Mouse (Mus musculus): Measurements from ENCODE around the gene Ulk2. TPM values are rescaled to one million over a fixed set of nuclear protein-coding genes. Genes with fewer than 3 reads are reported as not detected.

Ulk2 gene
- 10 to 100 TPM; 70.9 to 84.4 TPM for total RNA-seq (2021)
- long read RNA-seq, experiment 1, full-length matches to known transcripts = 51 of 80 reads
- long read RNA-seq, experiment 1, partial matches to known transcripts = 13 of 80 reads
- long read RNA-seq, experiment 1, other reads (novel, unspliced or antisense) = 16 of 80 reads
- long read RNA-seq, experiment 2, full-length matches to known transcripts = 50 of 82 reads
- long read RNA-seq, experiment 2, partial matches to known transcripts = 17 of 82 reads
- long read RNA-seq, experiment 2, other reads (novel, unspliced or antisense) = 15 of 82 reads

DNA sequence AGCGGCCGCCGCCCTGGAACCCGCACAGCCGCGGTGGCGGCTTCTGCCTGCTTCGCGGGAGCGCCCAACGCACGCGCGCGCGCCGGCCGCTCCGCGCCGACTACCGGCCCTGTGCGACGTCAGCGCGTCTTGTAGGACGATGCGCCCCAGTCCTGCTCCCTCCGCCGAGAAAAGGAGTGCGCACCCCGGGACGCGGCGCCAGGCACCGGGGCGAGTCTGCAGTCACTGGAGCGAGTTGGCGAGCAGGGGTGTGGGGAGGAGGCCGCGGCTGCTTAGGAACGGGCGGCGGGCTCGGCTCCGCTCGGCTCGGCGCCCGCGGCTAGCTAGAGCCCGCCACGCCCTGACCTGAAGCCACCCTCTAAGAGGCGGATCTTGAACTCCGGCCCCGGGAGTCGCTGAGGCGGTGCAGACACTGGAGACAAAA lies at the start of gene Ulk2:
Ulk2 (minus strand) TSS at position 86 of the 424 bp plus-strand sequence.
- Histone ChIP-seq H3K4me3 (peak within 1 kb of the TSS; percentile 91), H3K27ac (peak within 1 kb of the TSS; percentile 97)
- 0 out of 2 replicates have a peak, but pooled peaks have one; percentile 11 for TF ChIP-seq CTCF (IDR thresholded peaks at IDR 0.05)
- intact Hi-C loops (cut with DNase I) = loop anchor here (5.0 kb wide), 1 partner anchor 72 kb away; no protein-coding TSS in a partner anchor
- peak; percentile 95 for DNase-seq

DNA sequence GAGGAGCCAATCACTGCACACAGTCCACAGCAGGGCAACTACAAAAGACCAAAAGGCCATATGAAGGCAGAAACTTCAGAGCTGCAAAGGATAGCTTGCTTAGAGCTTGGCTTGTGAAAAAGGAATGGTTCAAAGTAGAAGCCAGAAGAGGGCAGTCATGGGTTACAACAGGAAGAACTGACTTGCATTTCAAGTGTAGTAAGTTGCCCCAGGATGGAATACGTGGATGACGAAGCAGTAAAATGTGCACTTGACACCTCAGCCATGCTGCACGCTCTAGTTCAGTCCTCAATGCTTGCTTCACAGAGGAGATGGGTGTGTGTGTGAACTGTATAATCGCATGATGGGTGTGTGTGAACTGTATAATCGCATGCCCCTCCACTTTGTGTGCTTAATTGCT lies 27.3 kb upstream of the Ulk2 start:
- Histone ChIP-seq H3K27ac (no peak overlapping the region), H3K4me3 (no peak overlapping the region)
- intact Hi-C loops (cut with DNase I) = no loop called here
- TF ChIP-seq CTCF (IDR thresholded peaks at IDR 0.05) = peak; percentile 23; the same call in 1 of the 2 replicates
- no peak for DNase-seq

DNA sequence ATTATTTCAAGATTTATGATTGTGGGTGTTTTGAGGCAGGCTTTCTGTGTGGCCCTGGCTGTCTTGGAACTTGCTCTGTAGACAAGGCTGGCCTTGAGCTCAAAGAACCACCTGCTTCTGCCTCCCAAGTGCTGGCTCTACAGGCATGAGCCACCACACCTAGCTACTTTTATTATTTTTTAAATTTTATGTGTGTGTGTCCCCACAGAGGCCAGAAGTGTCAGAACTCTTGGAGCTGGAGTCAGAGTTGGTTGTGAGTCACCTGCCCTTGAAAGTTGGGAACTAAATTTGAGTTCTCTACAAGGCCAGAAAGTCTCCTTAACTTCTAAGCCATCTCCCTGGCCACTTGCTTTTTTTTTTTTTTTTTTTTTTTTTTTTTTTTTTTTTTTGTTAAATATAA lies 25.0 kb upstream of the Ulk2 start:
- no peak for TF ChIP-seq CTCF (IDR thresholded peaks at IDR 0.05)
- no peak for DNase-seq
- H3K27ac ChIP-seq = no peak overlapping the region
- no peak overlapping the region for H3K4me3 ChIP-seq
- intact Hi-C loops (cut with DNase I) = no loop called here

DNA sequence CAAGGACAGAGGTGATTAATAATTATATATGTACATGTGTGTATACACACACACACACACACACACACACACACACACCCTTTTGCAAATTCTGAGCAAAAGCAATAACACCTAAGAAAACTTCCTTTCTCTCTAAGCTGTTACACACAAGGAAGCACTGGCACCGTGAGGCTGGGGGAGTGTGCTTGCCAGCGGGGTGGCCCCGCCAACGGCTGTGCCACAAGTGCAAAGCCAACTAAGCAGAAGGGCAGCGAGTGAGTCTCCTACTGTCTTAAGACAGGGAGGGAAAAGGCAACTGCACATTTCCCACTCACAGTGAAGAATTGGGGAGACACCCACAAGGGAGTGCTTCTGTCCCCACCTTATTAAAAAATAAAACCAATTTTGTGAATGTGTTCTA lies 17.0 kb upstream of the Ulk2 start:
- intact Hi-C loops (cut with DNase I) = no loop called here
- H3K4me3 ChIP-seq = no peak overlapping the region
- no peak for DNase-seq
- TF ChIP-seq CTCF (IDR thresholded peaks at IDR 0.05) = no peak
- no peak overlapping the region for H3K27ac ChIP-seq

GRCm38 (mm10) chr11:61866856-61867255 lies 12.0 kb upstream of the Ulk2 start:
- no peak for DNase-seq
- intact Hi-C loops (cut with DNase I) = no loop called here
- Histone ChIP-seq H3K27ac (no peak overlapping the region), H3K4me3 (no peak overlapping the region)
- no peak for TF ChIP-seq CTCF (IDR thresholded peaks at IDR 0.05)

DNA sequence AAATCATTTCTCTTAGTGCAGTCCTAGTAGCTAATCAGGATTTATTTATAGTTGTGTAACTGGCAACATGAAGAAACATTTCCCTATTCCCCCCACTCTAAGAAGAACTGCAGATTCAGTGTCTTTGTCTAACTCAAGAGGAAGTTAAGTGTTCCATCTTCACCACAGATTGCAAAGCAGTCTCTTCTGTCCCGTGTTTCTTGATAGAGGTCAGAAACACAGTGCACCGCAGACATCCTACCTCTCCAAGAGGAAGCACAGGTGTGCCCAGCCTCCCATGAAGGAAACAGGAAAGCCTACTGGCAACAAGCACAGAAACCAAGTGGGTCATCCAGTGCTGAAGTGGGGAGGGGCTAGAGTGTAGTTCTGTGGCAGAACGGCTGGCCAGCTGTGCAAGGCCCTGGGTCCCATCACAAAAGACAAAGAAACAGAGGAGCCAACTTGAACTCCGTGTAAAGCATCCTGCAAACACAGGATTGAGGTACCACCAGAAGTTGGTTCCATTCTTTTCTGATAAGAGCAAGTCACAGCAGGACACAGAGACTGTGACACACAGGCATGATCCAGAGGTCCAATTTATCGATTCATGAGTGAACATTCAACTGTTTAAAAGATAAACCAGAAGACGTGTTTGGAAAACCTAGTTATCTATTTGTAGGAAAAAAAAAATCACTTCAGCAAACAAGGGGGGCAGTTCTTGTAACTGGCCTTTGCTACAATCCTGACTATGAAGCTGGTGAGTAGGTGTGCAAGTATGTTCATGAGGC lies 7.1 kb upstream of the Ulk2 start:
- Histone ChIP-seq H3K4me3 (no peak overlapping the region), H3K27ac (no peak overlapping the region)
- DNase-seq = no peak
- no peak for TF ChIP-seq CTCF (IDR thresholded peaks at IDR 0.05)
- intact Hi-C loops (cut with DNase I) = no loop called here

DNA sequence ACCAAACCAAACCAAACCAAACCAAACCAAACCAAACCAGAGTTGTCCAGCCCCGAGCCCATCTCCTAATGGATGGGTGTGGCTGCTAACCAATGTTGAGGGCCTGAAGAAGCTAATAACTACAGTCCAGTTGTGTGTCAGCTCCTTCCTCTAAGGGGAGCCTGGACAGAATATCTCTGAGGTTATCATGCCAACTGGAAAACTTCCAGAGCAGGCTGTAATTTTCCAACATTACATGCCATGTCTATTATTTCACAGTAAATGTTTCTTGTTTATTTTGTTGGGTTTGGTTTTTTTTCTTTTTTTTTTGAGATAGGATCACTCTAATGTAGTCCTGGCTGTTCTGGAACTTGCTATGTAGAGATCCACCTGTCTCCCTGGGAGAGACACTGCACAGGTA lies 4.4 kb upstream of the Ulk2 start:
- no peak for TF ChIP-seq CTCF (IDR thresholded peaks at IDR 0.05)
- H3K4me3 ChIP-seq = no peak overlapping the region
- H3K27ac ChIP-seq = no peak overlapping the region
- intact Hi-C loops (cut with DNase I) = loop anchor here (5.0 kb wide), 1 partner anchor 68 kb away; no protein-coding TSS in a partner anchor
- no peak for DNase-seq

DNA sequence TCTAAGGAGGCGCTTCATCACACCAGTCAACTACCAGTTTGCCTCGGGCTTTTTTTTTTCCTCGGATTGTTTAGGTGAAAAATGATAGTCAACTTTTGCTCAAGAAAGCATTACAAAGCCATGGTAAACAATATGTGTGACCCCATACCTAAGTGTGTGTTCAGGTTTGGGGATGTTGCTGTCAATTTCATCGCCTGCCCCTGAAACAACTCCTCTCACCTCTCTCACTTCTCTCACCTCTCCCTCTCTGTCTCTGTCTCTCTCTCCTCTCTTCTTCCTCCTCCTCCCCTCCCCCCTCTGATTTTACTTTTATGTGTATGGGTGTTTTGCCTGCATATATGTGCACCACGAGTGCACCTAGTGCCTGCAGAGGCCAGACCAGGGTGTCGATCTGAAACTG lies 666 bp upstream of the Ulk2 start:
- intact Hi-C loops (cut with DNase I) = loop anchor here (5.0 kb wide), 1 partner anchor 72 kb away; no protein-coding TSS in a partner anchor
- no peak for DNase-seq
- H3K27ac ChIP-seq = peak overlapping the region; percentile 97
- H3K4me3 ChIP-seq = peak overlapping the region; percentile 91
- no peak for TF ChIP-seq CTCF (IDR thresholded peaks at IDR 0.05)

DNA sequence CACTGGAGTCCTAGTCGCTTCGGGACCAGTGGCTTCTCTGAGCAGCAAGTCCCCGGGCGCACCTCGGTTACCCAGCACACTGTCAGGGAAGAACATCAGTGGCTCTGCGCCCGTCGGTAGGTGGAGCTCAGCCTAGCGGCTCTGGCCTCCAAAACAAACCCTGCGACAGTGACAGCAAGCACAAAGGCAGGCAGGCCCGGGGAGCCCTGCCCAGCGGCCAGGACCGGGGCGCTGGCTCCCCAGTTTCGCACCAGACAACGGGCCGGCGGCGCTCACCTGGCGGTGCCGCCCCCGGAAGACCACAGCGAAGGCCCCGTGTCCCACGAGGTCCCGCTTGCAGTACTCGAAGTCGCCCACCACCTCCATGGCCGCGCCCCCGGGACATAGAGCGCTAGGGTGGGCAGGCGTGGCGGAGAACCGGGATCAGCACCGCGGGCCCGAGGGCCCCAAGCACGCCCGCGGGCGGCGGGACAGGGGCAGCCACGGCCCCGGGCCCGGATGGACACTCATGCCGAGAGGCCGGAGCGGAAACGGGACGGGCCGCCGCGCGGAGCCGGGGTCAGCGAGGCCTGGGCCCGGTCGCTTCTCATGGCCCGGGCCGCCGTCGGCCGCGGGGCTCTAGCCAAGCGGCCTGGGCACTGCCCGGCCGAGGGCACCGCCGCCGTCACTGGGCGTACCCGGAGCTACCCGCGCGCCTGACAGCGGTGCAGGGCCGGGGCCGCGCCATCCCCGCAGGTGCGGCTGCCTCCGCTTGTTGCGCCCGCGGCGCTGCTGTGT lies 474 bp downstream of the Ulk2 start:
- Histone ChIP-seq H3K4me3 (peak overlapping the region; percentile 91), H3K27ac (peak overlapping the region; percentile 97)
- DNase-seq = peak; percentile 91
- intact Hi-C loops (cut with DNase I) = no loop called here
- TF ChIP-seq CTCF (IDR thresholded peaks at IDR 0.05) = peak; percentile 59

DNA sequence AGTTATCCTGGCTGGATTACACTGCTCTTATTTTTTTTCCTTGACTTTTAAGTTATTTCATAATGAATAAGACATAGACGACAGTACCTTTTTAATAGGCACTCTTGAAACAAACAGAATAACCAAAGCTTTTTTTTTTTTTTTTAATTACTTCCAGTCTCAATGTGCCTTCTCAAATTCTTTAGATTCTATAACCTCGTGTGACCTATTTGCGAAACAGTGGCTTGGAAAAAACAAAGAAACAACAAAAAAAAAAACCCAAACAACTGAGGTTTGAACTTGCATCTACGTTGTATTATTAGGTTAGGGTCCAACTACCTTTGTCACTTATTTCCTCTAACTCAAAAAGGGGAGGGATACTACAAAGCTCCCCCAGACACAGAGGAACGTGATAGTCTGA lies 1.2 kb downstream of the Ulk2 start:
- no peak for TF ChIP-seq CTCF (IDR thresholded peaks at IDR 0.05)
- no peak for DNase-seq
- H3K4me3 ChIP-seq = peak overlapping the region; percentile 91
- H3K27ac ChIP-seq = peak overlapping the region; percentile 97
- intact Hi-C loops (cut with DNase I) = no loop called here

GRCm38 (mm10) chr11:61852916-61853315 lies 2.0 kb downstream of the Ulk2 start:
- intact Hi-C loops (cut with DNase I) = no loop called here
- Histone ChIP-seq H3K4me3 (peak overlapping the region; percentile 91), H3K27ac (no peak overlapping the region)
- TF ChIP-seq CTCF (IDR thresholded peaks at IDR 0.05) = no peak
- DNase-seq = no peak

GRCm38 (mm10) chr11:61851195-61851594 lies 3.7 kb downstream of the Ulk2 start:
- H3K27ac ChIP-seq = no peak overlapping the region
- H3K4me3 ChIP-seq = no peak overlapping the region
- TF ChIP-seq CTCF (IDR thresholded peaks at IDR 0.05) = no peak; the same call in 1 of the 2 replicates
- no peak for DNase-seq
- intact Hi-C loops (cut with DNase I) = no loop called here

Measured in gastrocnemius, adult 2 months (tissue).